Mouse (Mus musculus): ENCODE data around the gene Ptprg.
"Not testable (repeated sequence)": the region's sequence is repeated elsewhere in the genome, so short reads cannot be mapped to it uniquely, and the experiment has no call there.

Gene Ptprg

GRCm38 (mm10) chr14:11895486-11895885 lies 342.2 kb downstream of the Ptprg start:
- DNase-seq: no peak

GRCm38 (mm10) chr14:11902794-11903193 lies 349.5 kb downstream of the Ptprg start:
- no peak for DNase-seq

GRCm38 (mm10) chr14:11906130-11906675 lies 352.9 kb downstream of the Ptprg start:
- DNase-seq: no peak

GRCm38 (mm10) chr14:11912253-11912652 lies 358.9 kb downstream of the Ptprg start:
- no peak for DNase-seq

DNA sequence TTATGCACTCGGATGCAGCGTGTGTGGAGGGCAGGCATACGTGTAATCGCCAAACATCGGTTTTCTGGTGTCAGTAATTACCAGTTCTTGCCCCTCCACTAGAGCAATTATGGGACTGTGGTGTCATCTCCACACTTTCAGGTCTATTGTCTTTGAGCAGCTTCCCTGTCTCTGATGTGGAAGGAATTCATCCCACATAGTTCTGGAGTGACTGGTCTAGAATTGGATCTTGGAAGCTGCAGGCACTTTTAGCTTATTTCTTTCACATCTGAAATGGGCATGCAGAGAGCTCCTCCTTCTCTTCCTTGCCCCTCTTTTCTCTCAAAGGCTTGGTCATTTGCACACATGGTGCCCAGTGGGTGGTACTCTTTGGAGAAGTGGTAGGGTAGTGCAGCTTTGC lies 363.9 kb downstream of the Ptprg start:
- no peak for DNase-seq

DNA sequence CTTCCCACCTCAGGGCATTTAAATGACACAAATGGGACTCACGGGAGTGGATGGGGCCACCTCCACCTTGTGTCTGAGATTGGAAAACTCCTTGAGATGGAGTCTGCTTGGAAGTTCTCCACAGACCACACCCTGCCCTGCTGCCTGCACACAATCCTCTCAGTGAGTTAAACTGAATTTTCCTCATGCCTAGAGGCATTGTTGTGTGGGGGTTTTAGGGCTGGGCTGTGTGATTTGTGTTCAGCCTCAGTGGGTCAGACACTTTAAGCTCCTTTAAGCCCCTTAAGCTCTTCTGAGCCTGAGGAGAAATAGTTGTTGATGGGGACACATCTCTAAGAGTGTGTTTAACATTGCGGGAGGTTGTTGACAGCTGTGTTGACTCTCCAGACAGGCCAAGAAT lies 375.2 kb downstream of the Ptprg start:
- DNase-seq: no peak

- no peak for DNase-seq
Observed at GRCm38 (mm10) chr14:11932517-11932916, 379.2 kb downstream of the Ptprg start.

GRCm38 (mm10) chr14:11934556-11934955 lies 381.2 kb downstream of the Ptprg start:
- DNase-seq: no peak

GRCm38 (mm10) chr14:11935281-11935680 lies 381.9 kb downstream of the Ptprg start:
- no peak for DNase-seq

- no peak for DNase-seq
Observed at GRCm38 (mm10) chr14:11935698-11936097, 382.4 kb downstream of the Ptprg start.

DNA sequence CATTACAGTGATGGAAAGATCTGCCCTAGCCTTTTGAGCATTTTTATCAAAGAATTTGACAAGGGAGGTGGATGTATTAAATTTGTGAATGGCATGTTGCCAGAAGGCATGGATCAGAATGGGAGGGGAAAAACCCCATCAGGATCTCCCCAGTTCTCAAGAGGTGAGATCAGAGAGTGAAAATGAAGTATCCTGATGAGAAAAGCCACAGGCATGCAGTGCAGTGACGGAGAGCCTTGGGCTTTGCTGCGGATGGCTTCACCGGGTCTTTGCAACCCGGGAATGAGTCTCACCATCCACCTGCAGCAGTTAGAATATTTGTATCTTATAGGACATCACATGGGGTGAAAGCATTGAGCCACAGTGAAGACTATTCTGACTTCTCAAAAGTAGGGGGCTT lies 385.6 kb downstream of the Ptprg start:
- no peak for DNase-seq

GRCm38 (mm10) chr14:11941989-11942514 lies 388.7 kb downstream of the Ptprg start:
- no peak for DNase-seq

DNA sequence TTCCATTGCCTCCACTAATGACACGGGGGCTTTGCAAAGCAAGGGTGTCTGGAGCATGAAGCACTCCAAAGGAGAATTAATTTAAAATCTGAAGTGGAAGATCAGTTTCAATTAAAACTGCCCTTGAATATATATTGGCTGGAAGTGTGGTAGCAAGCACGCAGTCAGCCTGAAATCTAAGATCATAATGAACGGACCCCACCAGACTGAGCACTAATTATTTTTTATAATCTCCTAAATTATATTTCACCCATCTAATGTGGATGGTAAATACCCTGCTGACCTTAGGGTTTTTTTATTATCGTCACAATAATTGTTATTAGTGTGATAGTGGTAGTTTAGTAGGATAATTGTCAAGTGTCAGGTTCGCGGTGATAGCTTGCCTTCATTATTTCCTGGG lies 397.0 kb downstream of the Ptprg start:
- DNase-seq: no peak

DNA sequence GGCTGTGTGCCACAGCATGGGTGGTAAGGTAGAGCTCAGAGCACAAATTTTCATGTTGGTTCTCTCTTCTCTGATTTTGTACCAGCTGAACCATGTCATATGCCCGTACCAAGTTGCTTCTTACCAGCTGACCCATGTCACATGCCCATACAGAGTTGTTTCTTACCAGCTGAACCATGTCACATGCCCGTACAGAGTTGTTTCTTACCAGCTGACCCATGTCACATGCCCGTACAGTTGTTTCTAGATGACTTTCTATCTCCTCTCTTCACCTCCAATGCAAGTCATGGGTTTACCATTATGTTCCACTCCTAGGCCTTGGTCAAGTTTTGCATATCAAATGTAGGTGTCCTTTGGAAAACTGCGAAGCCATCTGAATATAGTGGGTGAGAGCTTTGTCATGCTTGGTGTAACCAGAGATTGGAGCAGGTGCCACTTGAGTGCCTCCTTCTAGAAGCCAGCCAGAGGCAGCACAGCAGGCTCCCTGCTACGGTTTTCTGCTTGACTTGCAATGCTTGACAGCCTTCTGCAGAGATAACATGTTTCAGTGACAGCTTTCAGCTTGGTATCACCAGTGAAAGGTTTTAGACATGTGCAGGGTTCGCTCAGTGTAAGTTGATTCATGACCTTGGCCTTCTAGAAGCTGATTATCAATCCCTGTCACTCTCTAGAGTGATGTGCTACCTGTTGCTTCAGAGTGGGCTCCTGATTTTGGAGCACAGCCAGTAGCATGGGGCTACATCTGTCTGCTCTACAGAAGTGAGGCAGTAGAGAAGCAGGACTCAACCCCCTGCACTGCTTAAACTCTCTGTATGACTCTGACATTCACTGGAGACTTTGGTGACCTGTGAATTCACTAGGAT lies 401.9 kb downstream of the Ptprg start:
- no peak for DNase-seq

DNA sequence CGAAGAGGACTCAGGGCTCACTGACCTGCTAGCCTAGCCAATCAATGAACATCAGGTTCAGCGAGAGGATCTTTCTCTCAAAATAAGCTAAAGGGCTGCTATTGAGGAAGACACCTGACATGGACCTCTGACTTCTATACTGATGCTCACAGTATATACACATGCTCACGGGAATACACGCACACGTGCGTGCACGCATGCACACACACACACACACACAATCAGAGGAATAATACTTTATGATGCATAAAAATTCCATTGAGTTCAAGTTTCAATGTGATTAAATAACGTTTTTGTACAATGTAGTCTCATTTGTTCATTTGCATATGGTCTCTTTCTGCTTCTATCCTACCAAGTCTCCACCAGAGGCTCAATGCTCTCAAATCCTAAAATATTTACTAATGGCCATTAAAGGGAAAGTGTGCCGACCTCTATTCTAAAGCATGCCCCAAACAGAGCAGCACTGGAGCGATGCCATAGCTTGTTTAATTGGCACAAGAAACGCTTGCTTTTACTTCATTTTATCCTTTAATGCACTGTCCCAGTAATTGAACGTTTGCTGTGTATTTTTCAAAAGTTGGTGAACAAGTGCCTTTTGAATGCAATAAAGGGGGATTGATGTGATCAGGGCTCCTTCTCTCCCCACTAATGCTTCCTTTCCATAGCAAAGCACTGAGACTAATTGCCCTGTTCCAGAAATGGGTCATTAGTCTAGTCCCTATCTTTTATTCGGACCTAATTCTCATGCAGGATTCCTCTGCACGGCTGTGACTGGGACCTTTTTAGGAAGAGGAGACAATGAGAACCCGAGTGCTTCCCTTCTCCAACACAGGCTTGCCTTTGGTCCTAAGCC lies 407.2 kb downstream of the Ptprg start:
- DNase-seq: no peak

GRCm38 (mm10) chr14:11962101-11962500 lies 408.8 kb downstream of the Ptprg start:
- no peak for DNase-seq

DNA sequence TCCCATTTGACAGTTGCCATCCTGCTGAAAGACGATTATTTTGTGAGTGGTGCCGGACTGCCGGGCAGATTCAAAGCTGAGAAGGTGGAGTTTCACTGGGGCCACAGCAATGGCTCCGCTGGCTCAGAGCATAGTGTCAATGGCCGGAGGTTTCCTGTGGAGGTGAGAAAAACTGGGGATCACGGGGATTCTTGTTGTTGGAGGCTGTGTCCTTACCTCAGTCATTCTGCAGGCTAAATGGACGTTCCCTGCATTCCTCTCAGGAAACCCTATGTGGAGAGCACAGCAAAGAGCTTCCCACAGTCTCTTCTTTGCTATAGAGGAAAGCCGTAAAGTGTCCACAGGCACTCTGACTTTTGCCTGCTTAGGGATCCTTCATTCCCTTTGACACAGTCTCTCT lies 409.2 kb downstream of the Ptprg start:
- no peak for DNase-seq

GRCm38 (mm10) chr14:11963791-11964190 lies 410.5 kb downstream of the Ptprg start:
- DNase-seq: no peak

GRCm38 (mm10) chr14:11964326-11964725 lies 411.0 kb downstream of the Ptprg start:
- DNase-seq: not testable (repeated sequence)

DNA sequence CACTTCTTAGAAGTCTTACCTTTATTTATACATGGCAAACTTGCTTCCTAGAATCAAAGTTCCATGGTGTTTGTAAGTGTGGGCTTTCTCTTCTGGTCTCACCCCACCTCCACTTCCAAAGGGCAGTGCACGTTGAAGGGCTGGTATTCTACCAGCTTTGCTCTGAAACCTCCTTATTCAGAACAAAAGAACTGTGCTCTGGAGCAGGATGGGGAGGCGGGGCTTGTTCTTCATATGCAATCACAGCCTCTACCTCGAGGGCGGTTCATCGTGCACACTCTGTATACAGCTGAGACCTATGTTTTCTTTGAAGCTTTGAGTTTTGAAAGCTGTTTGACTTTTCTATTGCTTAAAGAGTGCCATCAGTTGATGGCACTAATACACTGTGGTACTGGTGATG lies 412.5 kb downstream of the Ptprg start:
- no peak for DNase-seq

DNA sequence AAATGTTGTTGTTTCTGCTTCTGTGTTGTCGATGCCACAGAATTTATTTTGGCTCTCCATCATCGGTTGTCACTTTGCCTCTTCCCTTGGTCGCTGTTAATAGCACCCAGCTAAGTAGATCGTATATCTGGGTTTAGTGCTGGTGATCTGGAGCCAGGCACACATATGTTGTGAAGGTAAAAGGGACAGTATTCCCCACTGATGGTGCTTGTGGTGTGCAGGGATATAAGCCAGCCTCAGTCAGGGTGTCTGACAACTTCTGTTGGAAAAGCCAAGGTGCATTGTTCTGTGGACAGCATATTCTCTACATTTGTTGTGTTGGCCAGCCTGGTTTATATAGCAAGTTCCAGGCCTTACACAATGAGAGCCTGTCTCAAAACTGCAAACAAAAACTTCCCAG lies 428.4 kb downstream of the Ptprg start:
- DNase-seq: no peak

- no peak for DNase-seq
Observed at GRCm38 (mm10) chr14:11983031-11983430, 429.7 kb downstream of the Ptprg start.

- DNase-seq: no peak
Observed at GRCm38 (mm10) chr14:11984086-11984485, 430.8 kb downstream of the Ptprg start.

Data from thymus, adult 18-20 months (tissue).